Mouse (Mus musculus) liver, embryonic 14.5 days (tissue): ENCODE data around the gene E130208F15Rik.

Experiments
- CTCF ChIP-seq: IDR thresholded peaks from 2 replicates; pipeline ENCODE4 v1.5.1; 2016; ENCODE audit warnings: antibody characterized with exemption, low read depth, control low read depth
- EP300 ChIP-seq: IDR thresholded peaks from 2 replicates; pipeline ENCODE4 v1.6.1; 2016; ENCODE audit warnings: antibody characterized with exemption, low read depth

GRCm38 (mm10) chr7:30328379-30328778 is 6.8 kb downstream of the E130208F15Rik start:
- TF ChIP-seq CTCF (no peak), EP300 (no peak)
